Mouse (Mus musculus) monocyte, adult 2 months (primary cell): ENCODE data around the gene Exosc7.

Experiments used
- DNase-seq, 2 experiments: peaks; one replicate each; pipeline ENCODE4 v3.0.0; 2022; ENCODE audit warnings: low spot score in 2 of 2, low read depth in 1 of 2

The Exosc7 gene

DNA sequence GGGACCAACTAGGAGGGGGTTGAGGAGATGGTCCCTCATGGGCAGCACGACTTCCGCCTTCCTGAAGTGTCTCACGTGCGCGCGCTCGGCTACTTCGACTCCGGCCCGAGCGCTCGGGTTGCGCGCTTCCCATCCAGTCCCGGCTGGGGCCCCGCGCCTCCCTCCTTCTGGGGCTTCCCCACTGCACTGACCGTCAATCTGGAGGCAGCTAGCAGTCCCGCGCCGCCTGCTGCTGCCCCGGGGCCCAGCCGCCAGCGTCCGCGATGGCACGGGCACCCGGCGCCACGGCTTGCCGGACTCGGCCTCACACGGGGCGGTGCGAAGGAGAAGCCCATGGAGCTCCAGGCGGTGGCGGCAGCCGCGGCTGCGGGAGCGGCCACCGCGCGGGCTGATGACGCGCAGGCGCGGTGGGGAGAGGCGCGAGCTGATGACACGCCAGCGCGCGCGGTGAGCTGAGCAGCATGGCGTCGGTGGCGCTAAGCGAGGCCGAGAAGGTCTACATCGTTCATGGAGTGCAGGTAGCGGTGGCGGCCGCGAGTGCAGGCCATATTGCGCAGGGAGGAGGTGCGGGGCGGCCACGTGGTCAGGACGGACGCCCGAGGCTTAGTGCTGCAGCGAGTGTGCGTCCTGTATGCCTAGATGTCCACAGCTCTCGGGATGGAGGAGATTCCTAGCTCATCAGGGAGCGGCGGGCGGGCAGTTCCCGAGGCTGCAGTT is at the start of gene Exosc7, which contains the start of gene Zdhhc3:
Gene Exosc7, plus strand, starts transcription at position 411 of the 717 bp plus-strand sequence.
Gene Zdhhc3, minus strand, starts transcription at position 401 of the 717 bp plus-strand sequence.
- DNase-seq, result peak; percentile 65 to 85

DNA sequence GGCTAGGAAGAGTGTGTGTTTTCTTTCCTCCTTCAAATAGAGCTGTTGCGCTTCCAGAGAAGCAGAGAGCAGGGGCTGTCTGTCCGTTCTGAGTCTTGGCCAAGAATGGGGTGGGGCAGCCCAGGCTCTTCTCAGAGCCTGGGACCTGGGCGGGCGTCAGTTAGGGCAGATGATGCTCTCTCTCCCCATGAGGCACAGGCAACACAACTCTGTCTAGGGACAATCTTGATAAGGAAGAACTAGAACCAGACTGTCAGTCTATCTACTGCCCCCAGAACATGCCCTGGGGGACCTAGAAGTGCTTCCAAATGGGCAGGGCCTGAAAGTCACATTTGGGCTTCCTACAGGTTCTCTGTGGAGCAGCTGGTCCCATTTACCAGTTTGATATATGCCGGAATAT is 33.9 kb upstream of the Exosc7 start:
- no peak for DNase-seq

- no peak for DNase-seq
These were observed 32.7 kb upstream of the Exosc7 start for GRCm38 (mm10) chr9:123080355-123080754.

DNA sequence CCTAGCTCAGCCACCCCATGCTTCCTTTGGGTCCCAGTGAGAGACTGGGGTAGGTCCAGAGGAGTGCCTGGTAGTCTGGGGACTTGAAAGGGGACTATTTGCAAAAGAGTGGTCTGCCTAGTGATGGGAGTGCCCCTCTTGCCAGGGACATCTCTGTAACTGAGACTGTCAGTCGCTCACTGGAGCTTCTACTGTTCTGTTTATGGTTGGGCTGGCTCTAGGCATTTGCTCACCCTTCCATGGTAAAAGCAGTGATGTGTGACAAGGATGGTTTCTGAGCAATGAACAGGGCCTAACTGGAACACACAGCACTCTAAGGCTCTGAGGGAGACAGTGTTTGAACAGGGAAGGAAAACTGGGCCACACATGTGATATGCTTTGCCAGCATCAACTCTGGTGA is 32.2 kb upstream of the Exosc7 start:
- no peak for DNase-seq

- DNase-seq, result no peak
These were observed 27.6 kb upstream of the Exosc7 start for GRCm38 (mm10) chr9:123085373-123085772.

GRCm38 (mm10) chr9:123087558-123087957 is 25.5 kb upstream of the Exosc7 start:
- no peak for DNase-seq

DNA sequence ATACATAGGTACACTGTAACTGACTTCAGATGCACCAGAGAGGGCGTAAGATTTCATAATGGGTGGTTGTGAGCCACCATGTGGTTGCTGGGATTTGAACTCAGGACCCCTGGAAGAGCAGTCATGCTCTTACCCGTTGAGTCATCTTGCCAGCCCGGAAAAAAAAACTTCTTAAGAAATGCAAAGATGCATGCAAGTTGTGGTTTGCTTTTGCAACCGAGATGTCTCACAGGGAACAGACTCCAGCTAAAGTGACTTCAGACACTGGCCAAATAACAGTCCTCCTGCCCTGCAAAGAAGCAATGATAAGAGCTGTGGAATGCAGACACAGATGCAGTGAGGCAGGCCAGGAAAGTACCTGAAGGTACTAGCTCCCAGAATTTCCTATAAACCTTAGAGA is 22.2 kb upstream of the Exosc7 start:
- DNase-seq, result no peak

DNA sequence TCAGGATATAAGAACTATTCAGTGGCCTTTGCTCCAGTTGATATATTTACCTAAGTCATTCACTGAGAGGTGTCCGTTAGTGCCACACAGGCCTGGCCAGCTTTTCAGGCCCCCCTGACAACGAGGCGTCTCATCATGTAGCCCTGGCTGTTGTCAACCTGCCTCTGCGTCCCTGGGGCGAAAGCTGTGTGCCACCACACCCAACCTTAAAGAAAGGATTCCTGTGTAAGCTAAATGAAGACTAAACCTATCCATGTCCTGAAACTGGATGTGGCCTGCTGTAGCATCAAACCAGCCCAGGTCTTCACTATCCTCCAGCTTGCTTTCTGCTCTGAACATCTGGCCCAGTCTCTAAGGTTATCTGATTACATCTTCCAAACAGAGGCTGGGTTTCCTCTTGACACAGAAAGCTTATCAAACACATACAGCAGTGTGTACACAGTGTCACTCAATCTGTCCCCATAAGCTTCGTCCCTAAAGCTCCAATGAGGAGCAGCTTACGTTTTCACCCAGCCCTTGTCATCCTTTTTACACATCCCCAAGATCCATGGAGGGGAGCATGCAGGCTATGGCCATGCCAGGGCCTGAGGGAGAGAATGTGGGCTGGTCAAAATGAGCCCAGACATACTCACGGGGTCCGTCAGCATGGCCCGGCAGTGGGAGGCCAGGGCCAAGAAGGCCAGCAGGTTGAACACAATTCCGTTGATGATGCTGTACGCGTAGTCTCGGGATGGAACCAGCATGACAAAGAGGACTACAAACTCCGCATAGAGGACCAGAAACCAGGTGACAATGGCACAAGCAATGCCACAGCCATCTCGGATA is 13.2 kb upstream of the Exosc7 start:
- DNase-seq, result no peak

- no peak for DNase-seq
These were observed 9.6 kb upstream of the Exosc7 start for GRCm38 (mm10) chr9:123103425-123103824.

DNA sequence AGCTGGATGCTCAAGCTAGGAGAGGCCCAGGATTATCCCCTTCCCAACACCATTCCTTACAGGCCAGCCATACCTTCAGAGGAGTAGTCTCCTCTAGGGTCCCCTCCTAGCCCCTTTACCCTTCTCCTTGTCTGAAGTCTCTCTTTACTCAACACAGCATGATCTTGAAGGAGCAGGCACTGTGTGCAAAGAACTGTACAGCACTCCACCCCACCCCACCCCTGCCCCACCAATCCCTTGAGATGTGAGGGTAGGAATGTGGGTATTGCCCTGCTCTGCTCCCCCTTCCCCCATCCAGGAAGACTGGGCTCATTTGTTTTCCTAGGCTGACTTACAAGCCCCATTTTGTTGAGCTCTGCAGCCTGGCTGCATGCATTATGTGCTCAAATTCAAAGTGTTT is 8.7 kb upstream of the Exosc7 start:
- no peak for DNase-seq

DNA sequence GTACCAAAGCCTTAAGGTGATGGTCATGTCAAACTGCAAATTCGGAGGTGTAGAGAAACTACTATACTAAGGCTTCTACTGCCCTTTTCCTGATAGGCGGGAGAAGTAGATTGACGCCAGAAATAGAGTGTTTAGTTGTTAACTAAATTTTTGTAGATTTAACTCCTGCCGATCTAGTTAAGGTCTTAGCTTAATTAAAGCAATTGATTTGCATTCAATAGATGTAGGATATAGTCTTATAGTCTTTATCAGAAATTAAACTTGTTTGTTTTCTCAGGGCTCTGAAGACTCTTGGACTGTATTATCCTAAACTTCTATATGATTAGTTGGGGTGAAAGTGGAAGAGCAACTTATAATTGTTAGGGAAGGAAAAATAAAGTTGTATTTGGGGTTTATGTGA is 5.8 kb upstream of the Exosc7 start:
- DNase-seq, result no peak

- DNase-seq, result no peak
These were observed 3.8 kb upstream of the Exosc7 start for GRCm38 (mm10) chr9:123109188-123109587.

DNA sequence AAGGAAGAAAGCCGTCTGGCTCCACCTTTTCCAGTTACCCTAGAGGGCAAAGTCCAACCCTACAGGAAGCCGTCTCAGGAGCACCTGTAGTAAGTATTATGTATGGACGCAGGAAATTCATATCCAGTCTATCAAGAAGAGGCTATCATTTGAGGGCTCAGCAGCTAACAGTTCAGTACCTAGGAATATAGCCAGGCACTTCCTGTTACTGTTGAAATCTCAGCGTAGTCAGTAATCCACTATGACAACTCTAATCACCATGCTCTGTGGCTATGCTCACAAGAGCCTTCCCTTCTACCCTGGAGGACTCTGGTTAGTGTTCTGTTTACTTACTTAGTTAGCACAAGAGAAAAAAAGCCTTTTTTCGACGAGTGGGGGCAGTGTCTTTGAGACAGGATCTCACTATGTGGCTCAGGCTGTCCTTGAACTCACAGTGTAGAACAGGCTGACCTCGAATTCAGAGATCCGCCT is 1.2 kb upstream of the Exosc7 start:
- DNase-seq, result no peak

DNA sequence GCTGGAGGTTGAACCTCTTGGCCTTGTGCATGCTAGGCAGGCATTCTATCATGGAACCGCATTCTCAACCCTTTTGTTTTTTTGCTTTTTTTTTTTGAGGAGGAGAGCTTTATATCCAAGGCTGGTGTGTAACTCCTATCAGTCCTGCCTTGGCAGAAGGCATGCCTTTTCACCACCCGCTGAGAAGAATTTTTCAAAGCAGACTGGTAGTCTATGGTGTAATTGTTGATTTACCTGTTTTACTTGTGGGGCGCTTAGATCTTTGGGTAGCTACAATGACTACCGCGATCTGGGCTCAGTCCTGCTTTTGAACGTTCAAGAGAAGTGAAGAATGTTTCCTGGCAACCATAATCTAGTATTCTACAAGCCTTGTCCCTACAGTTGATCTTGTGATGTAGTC is 916 bp downstream of the Exosc7 start:
- no peak for DNase-seq

DNA sequence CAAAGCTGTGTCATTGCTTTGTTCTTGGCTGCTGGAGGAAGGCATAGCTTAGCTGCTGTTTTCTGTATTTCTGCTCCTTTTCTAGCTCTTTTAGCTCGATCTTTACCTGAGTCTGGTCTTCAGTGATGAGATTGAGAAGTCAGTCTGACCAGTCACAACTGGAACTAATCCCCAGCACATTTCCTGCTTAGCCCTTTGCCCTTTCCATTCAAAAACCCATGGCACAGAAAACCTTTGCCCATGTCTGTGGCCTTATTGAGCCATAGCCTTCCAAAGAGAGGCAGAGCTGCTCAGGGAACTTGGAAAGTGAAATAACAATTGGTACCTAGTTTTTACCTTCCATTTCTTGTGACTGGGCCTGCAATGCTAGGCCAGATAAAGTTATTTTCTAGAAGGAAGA is 2.6 kb downstream of the Exosc7 start:
- DNase-seq, result no peak

GRCm38 (mm10) chr9:123123017-123123416 is 10.0 kb downstream of the Exosc7 start:
- no peak for DNase-seq

DNA sequence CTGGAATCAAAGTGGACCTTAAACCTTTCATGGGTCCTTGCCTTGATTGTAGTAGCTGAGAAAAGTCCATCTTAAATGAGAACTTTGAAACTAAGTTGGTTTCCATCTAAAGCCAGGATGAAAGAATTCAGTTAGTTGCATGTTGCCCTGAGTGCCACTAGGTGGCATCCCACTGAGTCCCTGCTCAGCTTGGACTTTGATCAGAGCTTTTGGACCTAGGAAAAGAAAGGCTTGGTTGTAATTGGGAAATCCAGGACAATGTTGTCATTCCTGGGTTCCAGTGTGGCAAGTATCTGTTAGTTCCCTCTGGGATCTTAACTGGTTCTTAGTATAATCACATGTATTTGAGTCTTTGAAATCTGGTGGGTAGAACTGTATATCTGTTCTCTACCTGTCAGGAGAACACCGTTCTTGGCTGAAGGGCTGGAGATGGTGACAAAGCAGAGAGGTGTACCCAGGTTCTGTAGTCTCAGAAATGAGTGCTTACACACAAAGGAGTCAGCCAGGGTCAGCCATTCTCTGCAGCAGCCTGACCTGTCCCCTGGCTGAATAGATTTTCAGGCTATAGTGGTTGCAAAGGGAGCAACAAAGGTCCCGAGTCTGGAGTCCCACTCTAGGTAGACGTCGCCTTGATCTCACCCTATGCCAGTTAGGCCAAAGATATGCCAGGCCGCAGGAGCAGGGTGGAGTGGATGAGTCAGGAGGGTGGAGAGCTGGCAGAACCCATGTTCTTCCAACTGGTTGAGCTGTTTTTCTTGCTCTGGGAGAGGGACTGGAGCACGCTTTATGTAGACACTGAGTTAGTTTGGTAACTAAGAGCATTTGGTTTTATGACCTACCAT is 10.8 kb downstream of the Exosc7 start:
- DNase-seq, result no peak

DNA sequence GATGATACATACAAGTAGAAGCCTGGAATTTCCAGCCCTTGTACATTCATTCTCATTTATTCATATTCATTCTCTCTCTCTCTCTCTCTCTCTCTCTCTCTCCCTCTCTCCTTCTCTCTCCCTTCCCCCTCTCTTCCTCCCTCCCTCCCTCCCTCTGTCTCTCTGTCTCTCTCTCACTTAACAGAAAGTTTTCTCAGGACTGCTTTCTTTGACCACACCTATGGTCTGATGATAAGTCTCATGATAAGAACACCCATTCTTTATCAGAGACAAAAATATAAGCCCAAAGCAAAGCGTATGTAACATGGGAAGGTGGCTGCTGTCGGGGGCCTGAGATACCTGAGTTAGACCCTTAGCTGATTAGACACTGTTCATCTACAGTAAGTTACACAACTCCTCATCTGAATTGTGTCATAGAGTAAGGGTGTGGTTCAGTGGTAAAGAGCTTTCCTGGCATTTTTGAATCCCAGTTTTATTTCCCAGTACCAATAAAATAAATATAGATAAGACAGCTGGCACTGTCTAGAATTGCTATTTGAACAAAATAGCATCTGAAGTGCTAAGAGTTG is 11.5 kb downstream of the Exosc7 start:
- DNase-seq, result no peak

DNA sequence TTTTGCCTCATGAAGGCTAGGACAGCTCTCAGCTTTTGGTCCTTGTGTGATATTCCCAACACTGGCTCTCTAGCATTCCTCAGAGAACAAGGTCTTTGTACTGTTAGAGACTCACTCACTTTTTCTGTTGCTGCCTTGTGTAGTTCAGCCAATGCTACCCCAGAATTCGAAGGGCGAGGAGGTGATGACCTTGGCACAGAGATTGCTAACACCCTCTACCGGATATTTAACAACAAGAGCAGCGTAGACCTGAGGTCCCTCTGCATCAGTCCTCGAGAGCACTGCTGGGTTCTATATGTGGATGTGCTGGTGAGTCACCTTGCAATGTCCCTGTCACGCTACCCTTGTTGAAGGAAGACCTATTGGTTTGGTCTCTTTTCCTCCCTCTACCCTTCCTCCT is 14.6 kb downstream of the Exosc7 start:
- no peak for DNase-seq

DNA sequence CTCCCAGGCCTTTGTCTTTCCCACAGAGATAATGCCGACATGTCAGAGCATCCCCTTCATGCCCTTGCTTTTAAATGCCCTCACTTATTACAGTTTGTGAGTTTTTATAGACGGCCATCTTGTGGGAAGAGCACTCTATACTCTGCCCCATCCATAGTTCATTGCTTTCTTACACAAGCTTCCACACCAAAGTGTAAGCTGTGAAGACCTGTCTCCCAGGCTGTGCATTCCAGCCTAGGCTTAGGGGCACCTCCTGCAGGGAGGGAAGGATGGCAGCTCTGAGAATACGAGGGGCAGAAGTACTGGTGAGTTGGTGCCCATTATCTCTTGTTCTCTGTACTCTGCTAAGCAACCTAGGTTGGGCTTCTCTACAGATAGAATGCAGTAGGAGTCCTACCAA is 20.0 kb downstream of the Exosc7 start:
- DNase-seq, result no peak
